Mouse (Mus musculus) kidney, postnatal 4 days (tissue): Measurements from ENCODE around the gene Arnt.

ENCODE experiments used
- DNase-seq, 2 experiments: peaks; one replicate each; pipeline ENCODE4 v3.0.0; 2021; ENCODE audit warnings: mixed read lengths in 2 of 2

Gene Arnt

GRCm38 (mm10) chr3:95459381-95459780 lies 25.2 kb downstream of the Arnt start:
- no peak for DNase-seq

GRCm38 (mm10) chr3:95463852-95464251 lies 29.7 kb downstream of the Arnt start:
- DNase-seq, result no peak

GRCm38 (mm10) chr3:95478966-95479365 lies 44.8 kb downstream of the Arnt start:
- no peak for DNase-seq

GRCm38 (mm10) chr3:95486421-95486820 lies 52.2 kb downstream of the Arnt start:
- no peak for DNase-seq

- no peak for DNase-seq
Observed at GRCm38 (mm10) chr3:95488679-95489078, 54.5 kb downstream of the Arnt start.

GRCm38 (mm10) chr3:95490238-95490637 lies 56.0 kb downstream of the Arnt start:
- no peak for DNase-seq

GRCm38 (mm10) chr3:95494342-95494741 lies 60.2 kb downstream of the Arnt start:
- peak; percentile 73 to 76 for DNase-seq

- DNase-seq, result no peak
Observed at GRCm38 (mm10) chr3:95498229-95498628, 64.0 kb downstream of the Arnt start.

GRCm38 (mm10) chr3:95499024-95499423 lies 64.8 kb downstream of the Arnt start, which contains the start of gene Ctsk:
Ctsk (plus strand) TSS chr3:95499256.
- DNase-seq, result no peak

GRCm38 (mm10) chr3:95499496-95500140 lies 65.4 kb downstream of the Arnt start:
- DNase-seq, result no peak

GRCm38 (mm10) chr3:95502312-95502711 lies 68.1 kb downstream of the Arnt start:
- no peak for DNase-seq

- DNase-seq, result no peak
Observed at GRCm38 (mm10) chr3:95509348-95509747, 75.2 kb downstream of the Arnt start.

- DNase-seq, result no peak
Observed at GRCm38 (mm10) chr3:95511611-95512180, 77.5 kb downstream of the Arnt start.

GRCm38 (mm10) chr3:95516614-95517041 lies 82.4 kb downstream of the Arnt start:
- DNase-seq, result no peak

- peak; percentile 80 for DNase-seq
Observed at GRCm38 (mm10) chr3:95517493-95517898, 83.3 kb downstream of the Arnt start.

GRCm38 (mm10) chr3:95518891-95519290 lies 84.7 kb downstream of the Arnt start:
- no peak for DNase-seq

- DNase-seq, result no peak
Observed at GRCm38 (mm10) chr3:95519315-95519714, 85.1 kb downstream of the Arnt start.

GRCm38 (mm10) chr3:95520100-95520499 lies 85.9 kb downstream of the Arnt start:
- DNase-seq, result no peak

- DNase-seq, result no peak
Observed at GRCm38 (mm10) chr3:95521168-95521567, 87.0 kb downstream of the Arnt start.

- DNase-seq, result peak in 1 of 2 experiments; percentile 8
Observed at GRCm38 (mm10) chr3:95523662-95524061, 89.5 kb downstream of the Arnt start.

- no peak for DNase-seq
Observed at GRCm38 (mm10) chr3:95524673-95525072, 90.5 kb downstream of the Arnt start.

GRCm38 (mm10) chr3:95526111-95526510 lies 91.9 kb downstream of the Arnt start:
- DNase-seq, result no peak

- DNase-seq, result no peak
Observed at GRCm38 (mm10) chr3:95526622-95527211, 92.5 kb downstream of the Arnt start, which contains the start of gene Ctss. Ctss (plus strand) TSS chr3:95526786.

GRCm38 (mm10) chr3:95529814-95530213 lies 95.6 kb downstream of the Arnt start:
- no peak for DNase-seq
